Mouse (Mus musculus): ENCODE measurements around the gene Kif16b.

DNA sequence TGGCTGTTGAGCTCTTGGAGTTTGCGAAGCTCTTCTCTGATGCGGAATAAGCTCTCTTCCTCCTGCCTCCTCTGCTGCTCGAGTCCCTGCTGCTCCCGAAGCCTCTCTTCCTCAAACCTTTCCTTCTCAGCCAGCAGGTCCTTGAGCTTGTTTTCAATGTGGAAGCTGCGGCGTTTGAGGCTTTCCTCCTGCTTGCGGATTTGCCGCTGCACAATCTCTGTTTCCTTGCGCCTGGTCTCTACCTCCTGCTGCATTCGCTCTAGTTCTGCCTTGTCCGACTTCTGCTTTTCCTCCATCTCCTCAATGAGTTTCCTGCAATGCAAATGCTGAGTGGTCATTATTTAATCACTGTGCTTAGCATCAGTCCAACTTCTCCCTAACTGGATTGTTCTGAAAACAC lies 188.6 kb downstream of the Kif16b start:
- no peak for TF ChIP-seq CTCF (IDR thresholded peaks at IDR 0.05; ENCODE audit: low read depth, low read length)
- no peak for TF ChIP-seq POLR2AphosphoS5 (IDR thresholded peaks at IDR 0.05; ENCODE audit: insufficient replicate concordance, low read depth, low read length)
- no peak for TF ChIP-seq GATA2 (IDR thresholded peaks at IDR 0.05; ENCODE audit: borderline replicate concordance, low read depth, low read length)
- TF ChIP-seq GATA1 (IDR thresholded peaks at IDR 0.05; ENCODE audit: borderline replicate concordance, low read length) = no peak
- no peak for TF ChIP-seq TAL1 (conservative IDR thresholded peaks at IDR 0.05; ENCODE audit: low read depth, low read length)

Measured in G1E (cell line).